Mouse (Mus musculus) heart, postnatal 0 days (tissue): ENCODE measurements around the gene Sypl.

Experiments used
- CTCF ChIP-seq: IDR thresholded peaks from 2 replicates; pipeline ENCODE4 v1.5.1; 2016; ENCODE audit warnings: antibody characterized with exemption, control low read depth, low read depth
- EP300 ChIP-seq: IDR thresholded peaks from 2 replicates; pipeline ENCODE4 v1.6.1; 2016; ENCODE audit warnings: antibody characterized with exemption, low read depth

GRCm38 (mm10) chr12:32941141-32941540 is 12.6 kb upstream of the Sypl start:
- TF ChIP-seq CTCF, result no peak
- no peak for TF ChIP-seq EP300
